Mouse (Mus musculus) gastrocnemius, adult 2 months (tissue): ENCODE results near the gene Hsdl2. TPM values are rescaled to one million over a fixed set of nuclear protein-coding genes. Genes with fewer than 3 reads are reported as not detected.

Experiments
- DNase-seq: peaks from one replicate; pipeline ENCODE4 v3.0.0; 2022
- H3K27ac ChIP-seq: fragments of 200-600 bp; 2 replicates; pipeline ENCODE4 v1.8.1; 2022; ENCODE audit warnings: mild to moderate bottlenecking
- H3K4me3 ChIP-seq: fragments of 200-600 bp; 2 replicates; pipeline ENCODE4 v1.8.1; 2022; ENCODE audit warnings: mild to moderate bottlenecking, moderate library complexity
- CTCF ChIP-seq: fragments of 200-600 bp; IDR thresholded peaks from 2 replicates; pipeline ENCODE4 v1.8.1; 2022; ENCODE audit warnings: antibody characterized with exemption, mild to moderate bottlenecking, moderate library complexity
- intact Hi-C: fragments of 180-260 bp; cut with DNase I; formaldehyde crosslinking; loops from one replicate; pipeline ENCODE4 v1.15.1; 2025
- long read RNA-seq, 2 experiments: library from polyadenylated mRNA; stranded (forward); transcript quantifications; one replicate each; pipeline ENCODE4 v2.0.0; 2021
- total RNA-seq, 2 experiments: library from RNA; stranded (reverse); gene quantifications; 2 replicates each; pipeline ENCODE4 v1.2.3; 2021

Gene Hsdl2
- total RNA-seq, result 10 to 100 TPM; 47.5 to 75.1 TPM
- long read RNA-seq, experiment 1, transcript Hsdl2-202 (12 exons, 2,626 nt), result minor isoform, 9 of 101 reads
- long read RNA-seq, experiment 1, transcript Hsdl2-201 (11 exons, 2,611 nt), result major isoform, 79 of 101 reads
- long read RNA-seq, experiment 1, partial matches to known transcripts, result 3 of 101 reads
- long read RNA-seq, experiment 1, other reads (novel, unspliced or antisense), result 10 of 101 reads
- long read RNA-seq, experiment 2, transcript Hsdl2-202 (12 exons, 2,626 nt), result minor isoform, 7 of 101 reads
- long read RNA-seq, experiment 2, transcript Hsdl2-201 (11 exons, 2,611 nt), result major isoform, 82 of 101 reads
- long read RNA-seq, experiment 2, partial matches to known transcripts, result 4 of 101 reads
- long read RNA-seq, experiment 2, other reads (novel, unspliced or antisense), result 8 of 101 reads

- no peak for TF ChIP-seq CTCF
- peak; percentile 98 for DNase-seq
- intact Hi-C loops, result no loop called here
- Histone ChIP-seq H3K4me3 (peak within 1 kb of the TSS; percentile 86), H3K27ac (peak within 1 kb of the TSS; percentile 91)
Measured at GRCm38 (mm10) chr4:59581314-59582185, at the start of gene Hsdl2. Gene Hsdl2, plus strand, starts transcription at chr4:59581563.

- intact Hi-C loops, result no loop called here
- no peak for TF ChIP-seq CTCF
- H3K27ac ChIP-seq, result no peak overlapping the region
- no peak overlapping the region for H3K4me3 ChIP-seq
- DNase-seq, result no peak
Measured at GRCm38 (mm10) chr4:59533268-59533667, 48.1 kb upstream of the Hsdl2 start.

GRCm38 (mm10) chr4:59535624-59536023 is 45.7 kb upstream of the Hsdl2 start:
- intact Hi-C loops, result no loop called here
- no peak for TF ChIP-seq CTCF
- no peak overlapping the region for H3K4me3 ChIP-seq
- no peak for DNase-seq
- H3K27ac ChIP-seq, result no peak overlapping the region

GRCm38 (mm10) chr4:59536281-59536680 is 45.1 kb upstream of the Hsdl2 start:
- intact Hi-C loops, result no loop called here
- no peak for TF ChIP-seq CTCF
- Histone ChIP-seq H3K4me3 (no peak overlapping the region), H3K27ac (no peak overlapping the region)
- no peak for DNase-seq

GRCm38 (mm10) chr4:59543006-59543405 is 38.4 kb upstream of the Hsdl2 start:
- TF ChIP-seq CTCF, result no peak
- intact Hi-C loops, result no loop called here
- no peak for DNase-seq
- Histone ChIP-seq H3K4me3 (no peak overlapping the region), H3K27ac (no peak overlapping the region)

- H3K4me3 ChIP-seq, result no peak overlapping the region
- no peak overlapping the region for H3K27ac ChIP-seq
- no peak for DNase-seq
- no peak for TF ChIP-seq CTCF
- intact Hi-C loops, result no loop called here
Measured at GRCm38 (mm10) chr4:59544654-59545053, 36.7 kb upstream of the Hsdl2 start.

- intact Hi-C loops, result no loop called here
- TF ChIP-seq CTCF, result no peak
- no peak for DNase-seq
- Histone ChIP-seq H3K27ac (peak overlapping the region; percentile 94; the same call in 1 of the 2 replicates), H3K4me3 (peak overlapping the region; percentile 96)
Measured at GRCm38 (mm10) chr4:59546285-59547071, 34.9 kb upstream of the Hsdl2 start.

- H3K27ac ChIP-seq, result peak overlapping the region; percentile 94
- no peak for TF ChIP-seq CTCF
Measured at GRCm38 (mm10) chr4:59547136-59547889, 34.0 kb upstream of the Hsdl2 start.

GRCm38 (mm10) chr4:59548011-59548559 is 33.3 kb upstream of the Hsdl2 start:
- no peak for TF ChIP-seq CTCF
- H3K27ac ChIP-seq, result peak overlapping the region; percentile 94
- H3K4me3 ChIP-seq, result peak overlapping the region; percentile 96
- intact Hi-C loops, result no loop called here
- DNase-seq, result no peak

More at GRCm38 (mm10) chr4:59547136-59547889, 34.0 kb upstream of the Hsdl2 start:
- peak overlapping the region; percentile 96 for H3K4me3 ChIP-seq
- no peak for DNase-seq
- intact Hi-C loops, result no loop called here

GRCm38 (mm10) chr4:59548560-59549174 is 32.7 kb upstream of the Hsdl2 start:
- no peak for TF ChIP-seq CTCF
- Histone ChIP-seq H3K4me3 (peak overlapping the region; percentile 96), H3K27ac (peak overlapping the region; percentile 94)
- DNase-seq, result peak; percentile 82
- intact Hi-C loops, result loop anchor here (1.0 kb wide), 1 partner anchor 359 kb away; the partner anchor contains the start of gene Ugcg
